Mouse (Mus musculus) lung, postnatal 14 days (tissue): ENCODE data around the gene Gstm3.

Experiments
- DNase-seq: peaks from one replicate; pipeline ENCODE4 v3.0.0; 2021

The Gstm3 gene

DNA sequence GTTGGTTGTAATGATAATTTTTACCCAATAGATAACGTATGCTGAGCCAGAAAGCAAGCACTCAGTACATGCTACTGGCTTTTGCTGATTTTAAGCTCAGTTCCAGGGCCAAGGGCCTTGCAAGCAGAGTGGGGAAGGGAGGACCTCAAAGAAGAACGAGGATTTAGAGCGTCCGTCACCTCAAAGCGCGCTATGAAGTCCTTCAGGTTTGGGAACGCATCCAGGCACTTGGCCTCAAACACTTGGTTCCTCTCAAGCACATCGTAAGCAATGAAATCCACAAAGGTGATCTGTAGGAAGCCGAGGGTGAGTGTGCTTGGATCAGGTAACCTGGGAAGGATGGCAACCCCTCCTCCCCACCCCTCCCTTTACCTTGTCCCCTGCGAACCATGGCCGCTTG is 40.4 kb downstream of the Gstm3 start:
- DNase-seq = peak; percentile 36

GRCm38 (mm10) chr3:107927841-107928240 is 41.2 kb downstream of the Gstm3 start:
- DNase-seq = no peak

- no peak for DNase-seq
Observed at GRCm38 (mm10) chr3:107925335-107925734, 43.7 kb downstream of the Gstm3 start.

- no peak for DNase-seq
Observed at GRCm38 (mm10) chr3:107920348-107920747, 48.7 kb downstream of the Gstm3 start.

DNA sequence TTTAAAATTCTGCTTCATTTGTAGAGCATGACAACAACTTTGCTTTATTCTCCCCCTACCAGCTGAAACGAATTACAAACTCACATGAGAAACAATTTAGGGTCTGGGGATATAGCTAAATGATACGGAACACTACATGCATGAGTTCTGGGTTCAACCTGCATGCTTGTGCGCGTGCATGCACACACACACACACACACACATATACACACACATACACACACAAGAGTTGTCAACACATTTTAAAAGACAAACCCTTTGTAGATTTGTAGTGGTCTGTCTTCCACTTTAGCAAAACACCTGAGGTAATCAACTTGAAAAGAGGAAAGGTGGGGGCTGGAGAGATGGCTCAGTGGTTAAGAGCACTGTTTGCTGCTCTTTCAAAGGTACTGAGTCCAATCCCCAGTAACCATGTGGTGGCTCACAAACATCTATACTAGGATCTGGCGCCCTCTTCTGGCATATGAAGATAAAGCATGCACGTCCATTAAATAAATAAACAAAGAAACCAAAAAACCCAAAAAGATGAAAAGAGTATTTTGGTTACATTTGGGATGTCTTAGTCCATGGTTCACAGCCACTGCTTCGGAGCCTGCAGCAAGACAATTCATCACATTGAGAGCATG is 51.2 kb downstream of the Gstm3 start:
- peak; percentile 76 for DNase-seq

DNA sequence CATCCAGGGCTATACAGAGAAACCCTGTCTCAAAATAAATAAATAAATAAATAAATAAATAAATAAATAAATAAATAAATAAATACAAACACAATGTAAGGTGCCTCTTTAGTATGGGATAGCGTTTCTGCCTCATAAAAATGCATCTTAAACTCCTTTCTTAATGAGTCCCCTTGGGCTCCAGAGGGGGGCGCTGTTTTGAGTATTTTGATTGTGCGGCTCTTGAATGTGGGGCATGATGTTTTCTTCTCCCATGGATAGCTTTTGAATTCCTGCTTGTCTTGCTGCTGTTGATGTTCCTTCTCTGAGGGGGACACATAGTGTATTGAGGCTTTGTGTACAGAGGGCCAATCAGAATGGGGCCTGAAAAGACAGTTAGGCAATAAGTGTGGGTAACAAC is 52.0 kb downstream of the Gstm3 start:
- DNase-seq = no peak

GRCm38 (mm10) chr3:107916674-107917073 is 52.4 kb downstream of the Gstm3 start:
- no peak for DNase-seq
